Mouse (Mus musculus) liver, embryonic 14.5 days (tissue): ENCODE results near the gene Fam71e2.

ENCODE experiments used
- CTCF ChIP-seq: IDR thresholded peaks from 2 replicates; pipeline ENCODE4 v1.5.1; 2016; ENCODE audit warnings: antibody characterized with exemption, low read depth, control low read depth
- EP300 ChIP-seq: IDR thresholded peaks from 2 replicates; pipeline ENCODE4 v1.6.1; 2016; ENCODE audit warnings: antibody characterized with exemption, low read depth

DNA sequence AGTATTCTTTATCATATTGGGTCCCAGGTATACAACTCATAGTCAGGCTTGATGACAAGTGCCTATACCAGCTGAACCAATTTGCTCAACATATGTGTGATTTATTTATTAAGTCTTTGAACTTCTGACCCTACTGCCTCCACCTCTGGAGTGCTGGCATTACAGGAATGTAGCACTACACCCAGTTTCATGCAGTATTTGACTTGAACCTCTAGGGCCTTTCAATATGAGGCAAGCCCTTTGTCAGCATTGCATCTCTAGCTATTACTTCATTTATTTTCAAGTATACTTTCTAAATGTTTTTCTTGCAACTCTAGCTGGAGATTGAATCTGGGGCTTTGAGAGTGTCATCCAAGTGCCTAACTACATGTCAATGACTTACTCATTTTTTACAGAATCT, 31.1 kb upstream of the Fam71e2 start:
- TF ChIP-seq CTCF, result no peak
- TF ChIP-seq EP300, result no peak
